In genomic region chr1:160531402-160531801, GRCm38 (mm10) we compare ENCODE assay signal across 8 mouse cellular contexts.
DNase-seq lines count a peak whose midpoint lies in the region; ATAC-seq and TF ChIP-seq lines count a peak whose summit lies in the region.

No protein-coding gene starts in this region.

- H3K36me3 ChIP-seq in midbrain, embryonic 11.5 days (ENCODE audit: control insufficient read depth, insufficient read depth, low read length), result no peaks in the 10 kb centered on the region
- H3K36me3 ChIP-seq in midbrain, embryonic 10.5 days, result no peaks in the 10 kb centered on the region
- H3K36me3 ChIP-seq in forebrain, postnatal 0 days (ENCODE audit: insufficient read depth), result no peaks in the 10 kb centered on the region

- H3K9me3 ChIP-seq in midbrain, embryonic 11.5 days (ENCODE audit: control insufficient read depth, low read length), result no peaks in the 10 kb centered on the region
- H3K9me3 ChIP-seq in midbrain, embryonic 10.5 days (replicated peaks), result no peaks in the 10 kb centered on the region
- H3K9me3 ChIP-seq in forebrain, postnatal 0 days (ENCODE audit: low read length), result no peaks in the 10 kb centered on the region

- peak; percentile 77 for DNase-seq in midbrain, embryonic 11.5 days (ENCODE audit: low spot score, missing footprints)
- no peak for DNase-seq in midbrain, embryonic 10.5 days (ENCODE audit: low spot score)
- DNase-seq in forebrain, postnatal 0 days, result peak; percentile 64
- DNase-seq in heart, postnatal 36 days, result peak; percentile 87 to 88
- peak; percentile 40 to 61 for DNase-seq in layer of hippocampus, adult 18-20 months (ENCODE audit: low spot score in 2 of 2)
- peak; percentile 88 for DNase-seq in lung, postnatal 10 days
- DNase-seq in right cerebral cortex, postnatal 36 days (ENCODE audit: low spot score in 2 of 2), result peak; percentile 23 to 45
- DNase-seq in c-Kit-positive CD71-positive TER-119-positive erythroid progenitor cells, embryonic 14.5 days (ENCODE audit: low spot score), result no peak

- no peaks in the 10 kb centered on the region for H3K27me3 ChIP-seq in midbrain, embryonic 11.5 days (ENCODE audit: control insufficient read depth, insufficient read depth, low read length)
- no peaks in the 10 kb centered on the region for H3K27me3 ChIP-seq in midbrain, embryonic 10.5 days (ENCODE audit: low read depth, poor library complexity, severe bottlenecking)
- H3K27me3 ChIP-seq in forebrain, postnatal 0 days (ENCODE audit: insufficient read depth, low read length), result no peaks in the 10 kb centered on the region

- intact Hi-C loops in heart, postnatal 36 days (cut with DNase I), result loop anchor here (10.0 kb wide), 1 partner anchor 163 kb away; no protein-coding TSS in a partner anchor

- TF ChIP-seq CTCF in forebrain, postnatal 0 days (IDR thresholded peaks at IDR 0.05; ENCODE audit: low read depth), result peak; percentile 14; the same call in 1 of the 2 replicates

- no peak overlapping the region for H3K27ac ChIP-seq in midbrain, embryonic 11.5 days (ENCODE audit: low read depth, low read length)
- no peak overlapping the region for H3K27ac ChIP-seq in midbrain, embryonic 10.5 days (replicated peaks)
- no peak overlapping the region for H3K27ac ChIP-seq in forebrain, postnatal 0 days (ENCODE audit: low read depth, low read length)

- peak; percentile 72 for ATAC-seq in midbrain, embryonic 11.5 days (ENCODE audit: low FRiP score)
- peak; percentile 64 for ATAC-seq in forebrain, postnatal 0 days

- H3K4me3 ChIP-seq in midbrain, embryonic 11.5 days (ENCODE audit: low read depth, low read length), result no peak overlapping the region
- no peak overlapping the region for H3K4me3 ChIP-seq in midbrain, embryonic 10.5 days
- H3K4me3 ChIP-seq in forebrain, postnatal 0 days (ENCODE audit: low read depth, low read length), result no peak overlapping the region

- 71% methylated on average over 5 of the region's 5 CpGs for WGBS in midbrain, embryonic 11.5 days
- WGBS in midbrain, embryonic 10.5 days, result 81% methylated on average over 5 of the region's 5 CpGs
- 8% methylated on average over 5 of the region's 5 CpGs for WGBS in forebrain, postnatal 0 days

- H3K9ac ChIP-seq in midbrain, embryonic 11.5 days (ENCODE audit: low read length), result no peak overlapping the region
- no peak overlapping the region for H3K9ac ChIP-seq in forebrain, postnatal 0 days

- no peaks in the 10 kb centered on the region for H3K4me1 ChIP-seq in midbrain, embryonic 11.5 days (ENCODE audit: control insufficient read depth, insufficient read depth, low read length)
- H3K4me1 ChIP-seq in midbrain, embryonic 10.5 days, result peaks cover 9% of the 10 kb centered on the region
- H3K4me1 ChIP-seq in forebrain, postnatal 0 days (ENCODE audit: insufficient read depth), result peaks cover 6% of the 10 kb centered on the region; the same call in 1 of the 2 replicates

- no peak overlapping the region for H3K4me2 ChIP-seq in midbrain, embryonic 11.5 days
- H3K4me2 ChIP-seq in forebrain, postnatal 0 days (ENCODE audit: low read depth), result no peak overlapping the region

Comparison
In these comparisons a context has a peak if more than half of its experiments do, and no peak if none do; other contexts are left out.
1. DNase-seq: peak in midbrain, embryonic 11.5 days (single experiment), forebrain, postnatal 0 days (single experiment), heart, postnatal 36 days (2 of 2), layer of hippocampus, adult 18-20 months (2 of 2), lung, postnatal 10 days (single experiment) and right cerebral cortex, postnatal 36 days (2 of 2); none in midbrain, embryonic 10.5 days (single experiment) and c-Kit-positive CD71-positive TER-119-positive erythroid progenitor cells, embryonic 14.5 days (single experiment).